Mouse (Mus musculus): ENCODE results near the gene Ptpn3. TPM values are rescaled to one million over a fixed set of nuclear protein-coding genes. Genes with fewer than 3 reads are reported as not detected.

The Ptpn3 gene
- polyA plus RNA-seq, 1 experiment from 2014 or later, result 4.9 TPM

DNA sequence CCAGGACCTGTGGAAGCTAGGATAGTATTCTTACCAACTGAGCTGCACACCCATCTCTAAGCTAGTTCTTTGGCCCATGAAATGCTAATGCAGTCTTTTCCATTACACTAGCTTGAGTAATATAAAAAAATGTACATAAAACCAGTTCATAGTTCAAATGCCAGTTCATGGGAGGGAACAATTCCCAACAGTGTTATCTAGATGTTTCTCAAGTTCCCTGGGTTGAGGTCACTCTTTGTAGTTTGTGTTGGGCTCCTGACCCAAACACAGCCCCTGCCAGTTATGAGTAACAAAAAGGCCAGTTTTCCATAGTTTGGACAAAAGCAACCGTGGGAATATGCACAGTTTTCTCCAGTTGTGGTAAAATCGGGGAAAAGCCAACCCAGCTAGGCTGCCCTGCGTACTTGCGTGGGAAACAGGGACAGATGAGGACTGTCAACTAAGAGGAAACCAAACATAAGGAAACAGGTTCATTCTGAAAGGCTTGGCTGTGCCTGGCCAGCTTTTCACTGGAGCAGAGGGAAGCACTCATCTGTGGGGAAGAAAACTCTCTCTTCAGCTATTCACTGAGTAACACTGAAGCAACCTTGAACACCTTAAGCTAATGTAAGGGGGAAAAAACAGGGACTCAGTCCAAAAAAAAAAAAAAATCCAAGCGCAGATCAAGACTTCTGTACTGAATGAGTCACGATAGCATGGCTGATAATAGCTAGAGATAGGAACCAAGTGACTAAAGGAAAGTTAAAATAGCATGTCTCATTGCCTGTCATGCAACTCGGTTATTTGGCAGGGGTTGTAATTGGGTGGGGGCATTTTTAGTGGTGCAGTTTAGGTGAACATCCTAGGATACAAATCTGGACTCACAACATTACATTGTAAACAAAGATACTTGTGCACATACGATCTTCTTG is 10.9 kb upstream of the Ptpn3 start:
- Histone ChIP-seq H3K27ac (replicated peaks) (no peak overlapping the region), H3K9me3 (replicated peaks) (no peaks in the 10 kb centered on the region), H3K4me3 (replicated peaks) (no peak overlapping the region), H3K27me3 (no peaks in the 10 kb centered on the region), H3K36me3 (no peaks in the 10 kb centered on the region), H3K9ac (no peak overlapping the region), H3K4me1 (0 out of 2 replicates have a peak, but pooled peaks cover 5% of the 10 kb centered on the region), H3K4me2 (replicated peaks) (no peak overlapping the region)
- WGBS, result 69% methylated on average over 8 of the region's 8 CpGs
- no peak for ATAC-seq (ENCODE audit: insufficient number of reproducible peaks, low FRiP score, low TSS enrichment, low read depth)

DNA sequence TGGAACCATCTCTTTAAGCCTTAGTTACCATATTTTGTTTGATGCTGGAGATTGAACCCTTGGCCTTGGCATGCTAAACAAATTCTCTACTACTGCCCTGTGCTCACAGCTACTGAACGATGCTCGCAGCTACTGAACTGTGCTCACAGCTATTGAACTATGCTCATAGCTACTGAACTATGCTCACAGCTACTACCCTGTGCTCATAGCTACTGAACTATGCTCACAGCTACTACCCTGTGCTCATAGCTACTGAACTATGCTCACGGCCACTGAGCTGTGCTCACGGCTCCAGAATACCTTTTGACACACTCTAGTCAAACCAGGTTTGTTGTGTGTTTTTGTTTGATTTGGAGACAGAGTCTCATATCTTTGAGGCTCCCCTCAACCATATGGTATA is 10.1 kb upstream of the Ptpn3 start:
- no peak overlapping the region for H3K4me3 ChIP-seq (replicated peaks)
- no peak overlapping the region for H3K27ac ChIP-seq (replicated peaks)
- no peak overlapping the region for H3K4me2 ChIP-seq (replicated peaks)
- ATAC-seq (ENCODE audit: insufficient number of reproducible peaks, low FRiP score, low TSS enrichment, low read depth), result no peak
- H3K4me1 ChIP-seq, result 0 out of 2 replicates have a peak, but pooled peaks cover 5% of the 10 kb centered on the region
- H3K27me3 ChIP-seq, result no peaks in the 10 kb centered on the region
- WGBS, result 93% methylated on average over 4 of the region's 4 CpGs
- no peaks in the 10 kb centered on the region for H3K36me3 ChIP-seq
- no peak overlapping the region for H3K9ac ChIP-seq
- H3K9me3 ChIP-seq (replicated peaks), result no peaks in the 10 kb centered on the region

DNA sequence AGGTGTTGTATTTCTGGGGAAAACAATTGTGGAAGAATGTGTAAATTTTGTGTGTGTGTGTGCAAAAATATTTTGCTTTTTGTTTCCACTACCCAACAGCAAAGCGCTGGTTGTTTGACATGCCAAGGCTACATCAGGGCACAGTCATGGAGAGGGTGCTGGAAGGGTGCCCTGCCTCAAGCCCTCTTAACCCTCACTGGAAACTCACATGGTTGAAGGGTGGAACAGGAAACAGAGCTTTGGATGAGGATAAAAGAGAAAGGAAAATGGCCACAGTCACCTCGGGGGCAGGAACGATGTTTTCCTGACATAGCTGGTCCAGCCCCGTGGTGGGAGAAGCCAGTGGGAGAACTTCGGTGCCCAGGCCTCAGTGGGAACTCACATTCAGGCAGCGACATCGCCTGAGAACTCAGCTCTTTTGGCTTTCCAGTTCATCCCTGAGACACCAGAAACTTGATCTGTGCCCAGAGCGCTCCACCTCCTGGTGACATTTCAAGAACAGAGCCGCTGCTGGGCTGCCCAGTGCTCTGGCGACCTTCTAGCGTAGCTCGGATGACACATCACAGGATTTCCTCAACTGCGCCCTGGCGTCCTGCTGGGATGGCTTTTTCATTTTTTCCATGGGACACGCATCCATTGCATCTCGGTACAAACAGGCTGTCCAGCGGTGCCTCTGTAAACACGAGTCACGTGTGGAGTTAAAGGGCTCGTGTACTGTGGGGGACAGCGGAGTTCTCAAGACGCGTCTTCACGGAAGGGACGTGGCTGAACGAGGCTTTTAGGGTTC is 6.8 kb upstream of the Ptpn3 start:
- no peaks in the 10 kb centered on the region for H3K9me3 ChIP-seq (replicated peaks)
- no peak overlapping the region for H3K9ac ChIP-seq
- no peaks in the 10 kb centered on the region for H3K27me3 ChIP-seq
- ATAC-seq (ENCODE audit: insufficient number of reproducible peaks, low FRiP score, low TSS enrichment, low read depth), result no peak
- H3K36me3 ChIP-seq, result no peaks in the 10 kb centered on the region
- H3K4me1 ChIP-seq, result 0 out of 2 replicates have a peak, but pooled peaks cover 5% of the 10 kb centered on the region
- H3K4me3 ChIP-seq (replicated peaks), result no peak overlapping the region
- H3K27ac ChIP-seq (replicated peaks), result no peak overlapping the region
- 44% methylated on average over 26 of the region's 26 CpGs for WGBS
- H3K4me2 ChIP-seq (replicated peaks), result peak overlapping the region; percentile 18

DNA sequence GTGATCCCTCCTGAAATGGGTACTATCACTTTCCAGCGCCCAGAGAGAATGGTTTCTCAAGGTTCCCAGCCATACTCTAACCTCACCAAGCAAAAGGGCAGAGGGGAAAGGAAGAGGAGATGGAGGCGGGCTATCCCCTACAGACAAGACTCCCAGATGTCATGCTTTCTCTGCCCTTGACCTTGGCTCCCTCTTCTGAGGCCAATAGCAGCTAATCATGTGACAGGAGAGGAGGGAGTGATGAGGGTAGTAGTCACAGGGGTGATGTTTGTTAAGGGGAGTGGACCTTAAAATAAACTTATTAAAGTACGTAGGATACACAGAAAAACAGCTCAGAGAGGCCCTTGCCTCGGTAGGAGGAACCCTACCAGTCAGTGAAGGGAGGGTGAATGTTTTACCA is 6.1 kb upstream of the Ptpn3 start:
- WGBS, result 76% methylated on average over 4 of the region's 4 CpGs
- no peak overlapping the region for H3K27ac ChIP-seq (replicated peaks)

DNA sequence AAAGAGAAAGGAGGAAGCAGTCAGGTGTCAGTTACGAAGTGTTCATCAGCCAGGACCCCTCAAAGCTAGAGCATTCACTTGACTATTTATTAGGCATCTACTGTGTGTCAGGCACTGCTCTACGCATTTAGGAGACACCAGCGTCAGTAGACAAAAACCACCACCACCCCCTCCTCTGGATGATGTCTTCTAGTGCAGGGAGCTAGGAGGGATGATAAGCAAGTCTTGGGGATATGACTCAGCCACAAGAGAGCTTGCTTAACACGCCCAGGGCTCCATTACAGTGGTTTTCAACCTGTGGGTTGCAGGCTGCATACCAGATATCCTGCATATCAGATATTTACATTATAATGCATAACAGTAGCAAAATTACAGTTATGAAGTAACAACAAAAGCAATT is 4.6 kb upstream of the Ptpn3 start:
- no peak overlapping the region for H3K9ac ChIP-seq
- H3K27me3 ChIP-seq, result no peaks in the 10 kb centered on the region
- H3K27ac ChIP-seq (replicated peaks), result no peak overlapping the region
- peaks cover 11% of the 10 kb centered on the region; the same call in 1 of the 2 replicates for H3K4me1 ChIP-seq
- no peak for ATAC-seq (ENCODE audit: insufficient number of reproducible peaks, low FRiP score, low TSS enrichment, low read depth)
- no peak overlapping the region for H3K4me2 ChIP-seq (replicated peaks)
- no peaks in the 10 kb centered on the region for H3K36me3 ChIP-seq
- H3K9me3 ChIP-seq (replicated peaks), result no peaks in the 10 kb centered on the region
- H3K4me3 ChIP-seq (replicated peaks), result no peak overlapping the region
- 82% methylated on average over 4 of the region's 4 CpGs for WGBS

More for the DNA sequence above, 6.1 kb upstream of the Ptpn3 start:
- no peak overlapping the region for H3K9ac ChIP-seq
- 0 out of 2 replicates have a peak, but pooled peaks cover 5% of the 10 kb centered on the region for H3K4me1 ChIP-seq
- no peak for ATAC-seq (ENCODE audit: insufficient number of reproducible peaks, low FRiP score, low TSS enrichment, low read depth)
- no peaks in the 10 kb centered on the region for H3K27me3 ChIP-seq
- H3K4me2 ChIP-seq (replicated peaks), result no peak overlapping the region
- no peaks in the 10 kb centered on the region for H3K9me3 ChIP-seq (replicated peaks)
- no peak overlapping the region for H3K4me3 ChIP-seq (replicated peaks)
- H3K36me3 ChIP-seq, result no peaks in the 10 kb centered on the region

DNA sequence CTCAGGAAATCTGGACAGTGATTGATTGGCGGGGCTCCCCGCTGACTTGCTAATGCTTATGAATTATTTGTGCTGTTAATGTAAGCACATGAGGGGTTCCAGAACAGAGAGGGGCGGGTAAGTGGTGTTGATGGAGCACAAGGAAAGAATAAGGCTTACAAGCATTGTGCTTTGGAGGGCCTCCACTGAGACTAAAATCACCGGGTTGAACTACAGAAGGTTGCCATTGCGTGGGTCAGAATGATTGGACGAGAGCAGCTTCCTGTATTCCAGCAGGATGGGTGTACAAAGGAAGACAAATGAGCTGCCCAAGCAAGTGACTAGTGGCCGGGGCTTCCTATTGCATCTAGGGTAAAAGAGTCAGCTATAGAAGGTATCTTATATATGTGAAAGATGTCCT is 4.0 kb upstream of the Ptpn3 start:
- WGBS, result 76% methylated on average over 7 of the region's 7 CpGs
- no peaks in the 10 kb centered on the region for H3K36me3 ChIP-seq

DNA sequence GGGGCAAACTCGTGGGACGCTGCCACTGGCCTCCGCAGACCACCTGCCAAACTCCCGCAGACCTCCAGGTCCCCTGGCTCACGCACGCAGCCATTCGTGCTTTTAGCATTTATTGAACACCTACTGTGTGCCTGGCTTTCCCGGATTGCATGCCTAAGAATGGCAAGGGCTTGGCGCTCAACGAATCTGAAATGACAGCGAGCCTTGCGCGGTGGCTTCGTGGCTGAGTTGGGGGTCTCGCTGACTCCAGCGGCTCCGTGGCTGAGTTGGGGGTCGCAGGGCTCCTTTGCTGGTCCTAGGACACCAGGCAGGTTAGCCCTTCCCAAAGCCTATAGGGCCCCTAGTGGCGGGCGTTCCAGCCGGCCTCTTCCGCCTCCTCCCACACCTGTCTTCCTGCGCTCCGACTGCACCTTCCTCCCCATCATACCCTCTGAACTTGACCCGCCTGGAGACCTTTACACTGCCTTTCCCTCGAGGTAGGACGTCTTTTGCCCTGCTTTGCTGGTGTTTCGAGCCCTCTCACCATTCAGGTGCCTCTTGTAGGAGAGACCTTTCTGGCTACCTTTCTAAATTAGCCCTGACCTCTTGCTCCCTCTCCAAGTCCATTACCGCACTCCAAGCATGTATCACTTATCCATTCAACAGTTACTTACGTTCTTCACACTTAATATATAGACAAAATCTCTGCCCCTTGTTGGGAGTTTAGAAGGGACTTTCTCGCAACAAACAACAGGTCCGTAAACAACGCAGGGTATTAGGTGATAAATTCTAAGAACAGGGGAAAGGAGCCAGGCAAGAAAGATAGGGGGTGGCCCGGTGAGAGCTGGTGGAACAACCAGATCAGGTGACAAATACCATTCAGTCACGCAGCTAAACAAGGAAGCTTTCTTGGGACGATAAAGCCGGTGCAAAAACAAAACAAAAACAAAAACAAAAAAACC is 898 bp downstream of the Ptpn3 start:
- peak overlapping the region; percentile 97 for H3K4me2 ChIP-seq (replicated peaks)
- WGBS, result under 1% methylated on average over 37 of the region's 37 CpGs
- H3K9me3 ChIP-seq (replicated peaks), result no peaks in the 10 kb centered on the region
- no peaks in the 10 kb centered on the region for H3K27me3 ChIP-seq
- peak overlapping the region; percentile 81 for H3K4me3 ChIP-seq (replicated peaks)
- no peak for ATAC-seq (ENCODE audit: insufficient number of reproducible peaks, low FRiP score, low TSS enrichment, low read depth)
- H3K9ac ChIP-seq, result peak overlapping the region; percentile 83
- peaks cover 34% of the 10 kb centered on the region for H3K4me1 ChIP-seq
- no peaks in the 10 kb centered on the region for H3K36me3 ChIP-seq
- peak overlapping the region; percentile 60 for H3K27ac ChIP-seq (replicated peaks)

More for the DNA sequence above, 4.0 kb upstream of the Ptpn3 start:
- no peak overlapping the region for H3K9ac ChIP-seq
- H3K27me3 ChIP-seq, result no peaks in the 10 kb centered on the region
- H3K4me3 ChIP-seq (replicated peaks), result no peak overlapping the region
- H3K4me1 ChIP-seq, result peaks cover 17% of the 10 kb centered on the region
- no peak overlapping the region for H3K4me2 ChIP-seq (replicated peaks)
- no peak overlapping the region for H3K27ac ChIP-seq (replicated peaks)
- ATAC-seq (ENCODE audit: insufficient number of reproducible peaks, low FRiP score, low TSS enrichment, low read depth), result no peak
- no peaks in the 10 kb centered on the region for H3K9me3 ChIP-seq (replicated peaks)

DNA sequence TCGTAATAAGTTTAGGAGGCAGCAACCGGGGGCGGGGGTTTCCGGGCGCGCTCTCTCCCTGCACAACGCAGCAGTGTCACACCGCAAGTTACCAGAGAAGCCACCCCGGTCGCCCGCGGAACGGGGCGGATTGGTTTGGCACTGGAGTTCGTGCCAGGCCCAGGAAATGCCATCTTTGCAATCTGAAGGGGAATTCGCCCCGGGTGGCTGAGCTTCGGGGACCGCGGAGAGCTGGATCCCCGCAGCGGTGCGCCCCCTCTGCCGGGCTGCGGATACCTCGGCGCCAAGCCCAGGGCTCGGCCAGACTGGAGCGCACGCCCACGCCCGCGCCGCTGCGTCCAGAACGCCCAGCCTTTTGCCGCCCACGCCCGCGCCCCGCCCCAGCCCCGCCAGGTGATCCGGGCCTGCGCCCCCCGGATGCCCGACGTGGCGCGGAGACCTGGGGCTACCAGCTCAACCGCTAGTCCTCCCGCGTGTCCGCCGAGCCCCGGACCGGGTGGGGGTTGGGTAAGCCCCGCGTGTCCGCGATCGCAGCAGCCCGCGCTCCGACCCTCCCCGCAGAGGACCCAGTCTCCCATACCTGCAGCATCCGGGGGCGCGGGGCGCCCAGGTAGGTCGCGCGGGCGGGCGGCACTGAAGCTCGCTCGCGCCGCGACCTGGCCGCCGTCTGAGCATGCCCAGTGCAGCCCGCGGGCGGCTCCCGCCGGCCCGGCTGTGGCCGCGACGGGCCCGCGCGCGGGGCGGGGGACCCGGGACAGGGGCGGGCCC is 1.8 kb downstream of the Ptpn3 start:
- H3K27ac ChIP-seq (replicated peaks), result peak overlapping the region; percentile 60

DNA sequence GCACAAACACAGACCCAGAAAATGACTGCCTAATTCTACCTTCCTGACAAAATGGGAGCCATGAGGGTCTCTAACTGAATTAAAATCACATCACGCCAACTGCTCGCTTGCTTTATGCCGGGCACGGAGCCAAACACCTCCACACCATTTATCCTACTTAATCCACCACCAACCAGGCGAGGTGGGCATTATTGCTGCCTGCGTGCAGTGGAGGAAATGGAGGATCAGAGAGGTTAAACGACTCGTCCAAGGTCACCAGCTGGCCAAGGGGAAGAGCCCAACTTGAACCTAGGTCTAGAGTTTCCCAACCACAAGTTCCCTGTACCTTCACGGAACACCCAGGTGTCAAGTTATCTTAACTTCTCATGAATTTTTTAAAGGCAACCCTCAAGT is 2.3 kb downstream of the Ptpn3 start:
- Histone ChIP-seq H3K27ac (replicated peaks) (peak overlapping the region; percentile 60; the same call in 1 of the 2 replicates), H3K4me2 (replicated peaks) (peak overlapping the region; percentile 97), H3K9ac (0 out of 2 replicates have a peak overlapping the region, but pooled peaks have one; percentile 83), H3K9me3 (replicated peaks) (no peaks in the 10 kb centered on the region), H3K27me3 (no peaks in the 10 kb centered on the region), H3K4me3 (replicated peaks) (peak overlapping the region; percentile 81), H3K36me3 (no peaks in the 10 kb centered on the region), H3K4me1 (peaks cover 47% of the 10 kb centered on the region)
- WGBS, result 3% methylated on average over 9 of the region's 9 CpGs
- ATAC-seq (ENCODE audit: insufficient number of reproducible peaks, low FRiP score, low TSS enrichment, low read depth), result no peak

More for the DNA sequence above, 1.8 kb downstream of the Ptpn3 start:
- Histone ChIP-seq H3K27me3 (no peaks in the 10 kb centered on the region), H3K9ac (peak overlapping the region; percentile 83), H3K4me1 (peaks cover 43% of the 10 kb centered on the region), H3K9me3 (replicated peaks) (no peaks in the 10 kb centered on the region), H3K4me2 (replicated peaks) (peak overlapping the region; percentile 97), H3K4me3 (replicated peaks) (peak overlapping the region; percentile 81), H3K36me3 (no peaks in the 10 kb centered on the region)
- WGBS, result under 1% methylated on average over 87 of the region's 97 CpGs
- peak; percentile 51; the same call in 1 of the 2 replicates for ATAC-seq (ENCODE audit: insufficient number of reproducible peaks, low FRiP score, low TSS enrichment, low read depth)

DNA sequence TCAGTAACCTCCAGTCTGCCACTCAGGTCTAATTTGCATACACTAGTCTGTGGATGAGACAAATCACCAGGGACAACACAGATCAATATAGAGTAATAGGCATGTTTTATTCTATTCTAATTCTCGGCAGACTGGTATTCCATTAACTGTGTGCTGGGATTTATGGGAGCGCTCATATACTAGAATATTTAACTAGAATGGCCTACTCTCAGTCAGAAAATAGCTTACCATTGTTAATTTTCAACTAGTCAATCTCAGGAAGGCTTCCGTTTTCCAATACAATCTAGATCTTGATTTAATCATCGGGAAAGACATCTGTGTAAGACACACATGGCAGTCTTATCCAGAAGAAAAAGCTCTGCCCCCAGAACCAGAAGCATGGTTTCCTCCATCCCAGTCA is 3.5 kb downstream of the Ptpn3 start:
- Histone ChIP-seq H3K27ac (replicated peaks) (no peak overlapping the region), H3K27me3 (no peaks in the 10 kb centered on the region), H3K4me1 (peaks cover 47% of the 10 kb centered on the region), H3K36me3 (no peaks in the 10 kb centered on the region), H3K9ac (no peak overlapping the region), H3K9me3 (replicated peaks) (no peaks in the 10 kb centered on the region), H3K4me3 (replicated peaks) (no peak overlapping the region), H3K4me2 (replicated peaks) (no peak overlapping the region)
- WGBS, result 81% methylated on average over 4 of the region's 4 CpGs
- no peak for ATAC-seq (ENCODE audit: insufficient number of reproducible peaks, low FRiP score, low TSS enrichment, low read depth)
